Mouse (Mus musculus) G1E (cell line): ENCODE data around the gene Lrrc2.

ENCODE experiments used
- CTCF ChIP-seq: IDR thresholded peaks from 2 replicates; pipeline ENCODE4 v1.5.1; 2012; ENCODE audit warnings: low read depth, low read length, inconsistent platforms, mixed read lengths
- GATA1 ChIP-seq: IDR thresholded peaks from 2 replicates; pipeline ENCODE4 v1.6.1; 2012; ENCODE audit warnings: borderline replicate concordance, low read length, inconsistent platforms, mixed read lengths
- POLR2AphosphoS5 ChIP-seq: IDR thresholded peaks from 2 replicates; pipeline ENCODE4 v1.6.1; 2012; ENCODE audit warnings: low read depth, low read length, inconsistent platforms; ENCODE audit not compliant: insufficient replicate concordance
- TAL1 ChIP-seq: conservative IDR thresholded peaks from 2 replicates; pipeline ENCODE4 v1.6.1; 2012; ENCODE audit warnings: low read depth, low read length, inconsistent platforms, mixed read lengths

DNA sequence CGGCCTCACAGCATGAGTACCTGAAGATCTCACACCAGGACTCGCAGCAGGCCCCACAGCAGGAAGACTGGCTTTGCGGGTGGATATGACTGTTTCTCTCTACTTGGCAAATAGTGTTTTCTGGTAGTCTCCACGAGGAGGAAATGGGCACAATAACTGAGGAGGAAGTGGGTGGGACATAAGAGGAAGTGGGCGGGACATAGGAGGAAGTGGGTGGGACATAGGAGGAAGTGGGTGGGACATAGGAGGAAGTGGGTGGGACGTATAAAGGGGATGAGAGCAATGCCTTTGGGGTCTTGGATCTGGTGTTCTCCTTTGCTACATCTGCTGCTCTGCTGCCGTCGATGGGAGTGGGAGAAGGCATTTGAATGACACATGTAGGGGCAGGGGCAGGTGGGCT lies 34.6 kb downstream of the Lrrc2 start:
- TF ChIP-seq CTCF (no peak), TAL1 (no peak), GATA1 (no peak), POLR2AphosphoS5 (no peak)
